Mouse (Mus musculus) induced T-regulatory cell, adult 2 months (primary cell): ENCODE data around the gene Pik3r5.

Source experiments
- DNase-seq: peaks from one replicate; pipeline ENCODE4 v3.0.0-alpha.2; 2012; ENCODE audit warnings: low read depth

Pik3r5 gene

GRCm38 (mm10) chr11:68448356-68448755 is 16.4 kb downstream of the Pik3r5 start:
- DNase-seq: peak; percentile 69

DNA sequence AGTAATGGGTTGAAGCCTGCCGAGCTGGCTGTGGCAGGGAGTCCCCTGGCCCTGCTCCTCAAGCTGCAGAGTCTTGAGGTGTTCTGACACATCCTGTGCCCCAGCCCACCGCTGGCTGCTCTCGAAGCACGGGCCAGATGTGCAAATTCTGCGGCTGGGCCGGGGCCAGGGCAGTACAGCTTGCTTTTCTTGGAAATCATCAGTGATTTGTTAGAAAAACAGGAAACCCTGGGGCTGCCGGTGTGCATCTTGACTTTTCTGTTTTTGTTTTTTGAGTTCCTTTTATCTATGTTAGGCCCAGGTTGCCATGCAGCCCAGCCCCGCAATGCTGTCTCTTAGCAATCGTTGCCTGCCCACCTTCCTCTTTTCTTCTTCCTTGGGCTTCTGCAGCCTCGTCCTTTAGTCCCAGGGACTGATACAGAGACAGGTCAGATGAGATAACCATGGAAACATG is 19.4 kb downstream of the Pik3r5 start:
- DNase-seq: peak; percentile 94

DNA sequence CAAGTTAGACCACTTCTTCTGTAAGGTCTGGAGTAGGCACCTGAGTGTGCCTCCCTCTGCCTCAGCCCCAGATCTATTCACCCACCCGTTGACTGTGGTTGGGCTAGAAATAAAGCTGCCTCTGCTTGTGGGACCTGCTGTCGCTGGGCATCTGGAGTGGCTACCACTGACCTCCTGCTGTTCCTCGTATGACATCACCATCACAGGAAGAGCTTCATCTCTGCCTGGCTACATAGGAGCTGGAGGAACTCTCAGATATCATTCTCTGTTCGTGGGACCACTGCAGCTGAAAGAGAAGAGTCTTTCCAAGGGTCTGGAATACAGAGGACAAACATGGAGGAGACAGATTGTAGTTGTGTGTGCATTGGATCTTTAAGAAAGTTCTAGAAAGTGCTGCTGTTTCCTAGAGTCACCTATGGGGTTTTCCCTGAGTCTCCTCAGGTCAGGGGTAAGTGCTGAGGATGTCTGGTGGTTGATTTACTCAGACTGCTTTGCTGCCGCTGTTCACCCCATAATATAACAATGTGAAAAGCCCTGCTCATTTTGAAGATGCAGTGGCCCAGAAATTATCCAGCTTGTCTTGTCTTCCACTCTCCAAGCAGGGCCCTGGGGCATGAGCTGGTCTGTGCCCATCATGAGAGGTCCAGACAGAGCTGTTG is 20.0 kb downstream of the Pik3r5 start:
- peak; percentile 80 for DNase-seq

DNA sequence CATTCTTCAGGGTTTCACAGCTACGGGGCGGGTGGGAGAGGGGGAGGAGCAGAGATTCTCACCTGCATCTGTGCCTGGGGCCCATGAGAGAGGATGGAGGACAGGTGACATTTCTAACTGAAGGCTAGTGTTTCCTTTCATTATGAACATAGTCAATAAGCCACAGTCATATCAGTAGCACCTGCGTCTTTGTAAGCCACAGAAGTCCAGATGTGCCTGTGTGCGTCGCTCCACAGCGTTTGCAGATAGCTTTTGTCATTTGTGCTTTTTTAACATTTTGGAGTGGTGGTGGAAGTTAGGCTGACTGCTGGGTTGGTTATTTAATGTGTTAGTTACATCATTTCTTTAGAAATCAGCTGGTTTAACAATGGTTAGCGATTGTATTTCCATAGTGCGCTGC is 20.8 kb downstream of the Pik3r5 start:
- DNase-seq: peak; percentile 87

GRCm38 (mm10) chr11:68453301-68453700 is 21.4 kb downstream of the Pik3r5 start:
- peak; percentile 90 for DNase-seq

DNA sequence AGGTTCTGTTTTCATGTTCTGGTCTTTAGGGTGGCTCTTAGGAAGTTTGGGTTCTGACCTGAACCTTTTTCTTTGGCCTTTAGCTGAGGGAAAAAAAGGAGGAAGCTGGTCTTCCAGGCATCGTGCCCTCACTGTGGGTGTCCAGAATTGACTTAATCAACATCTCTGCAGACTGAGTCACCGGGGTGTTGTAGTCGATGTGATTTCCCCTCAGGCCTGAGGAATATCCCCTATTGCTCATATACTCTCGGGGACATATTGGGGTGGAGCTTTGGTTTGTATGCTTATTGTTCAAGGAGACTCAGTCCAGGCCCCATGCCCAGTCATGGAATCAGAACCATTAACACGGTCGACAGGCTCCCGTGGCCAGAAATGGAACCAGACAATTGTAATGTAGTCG is 26.2 kb downstream of the Pik3r5 start:
- DNase-seq: no peak

DNA sequence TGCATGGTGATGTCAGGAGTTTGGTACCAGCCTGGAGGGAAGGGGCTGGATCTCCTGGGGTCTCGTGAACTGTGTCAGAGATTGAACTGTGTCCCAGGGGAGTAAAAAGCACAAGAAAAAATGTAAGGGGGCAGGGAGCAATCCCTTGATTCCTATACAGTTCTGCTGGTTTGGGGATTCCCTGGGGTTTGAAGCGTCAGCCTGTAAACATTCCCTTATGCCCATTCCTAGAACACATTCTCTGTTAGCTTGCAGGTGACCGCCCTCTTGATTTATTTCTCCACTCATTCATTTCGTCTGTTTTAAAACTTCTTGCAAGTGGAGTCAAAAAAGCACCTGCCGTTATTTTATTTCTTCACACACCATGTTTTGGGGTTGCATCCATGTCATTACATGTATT is 27.1 kb downstream of the Pik3r5 start:
- DNase-seq: no peak

GRCm38 (mm10) chr11:68459486-68459885 is 27.6 kb downstream of the Pik3r5 start:
- no peak for DNase-seq

DNA sequence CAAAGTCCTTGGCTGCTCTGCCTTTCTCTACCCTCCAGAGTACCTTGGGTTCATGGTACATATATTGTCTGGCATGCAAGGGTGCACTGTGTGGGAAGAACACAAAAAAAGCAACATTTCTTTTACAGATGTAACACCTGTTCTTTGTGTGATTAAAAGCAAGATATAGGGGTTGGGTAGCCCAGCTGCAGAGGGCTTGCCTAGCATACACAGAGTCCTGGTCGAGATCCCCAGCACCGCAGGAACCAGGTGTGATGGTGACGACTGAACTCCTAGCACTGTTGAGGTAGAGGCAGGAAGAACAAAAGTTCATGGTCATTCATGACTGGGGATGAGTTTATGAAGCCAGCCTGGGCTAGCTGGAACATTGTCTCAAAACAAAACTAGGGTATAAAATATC is 30.8 kb downstream of the Pik3r5 start:
- DNase-seq: no peak

GRCm38 (mm10) chr11:68464260-68464659 is 32.3 kb downstream of the Pik3r5 start:
- DNase-seq: peak; percentile 49

DNA sequence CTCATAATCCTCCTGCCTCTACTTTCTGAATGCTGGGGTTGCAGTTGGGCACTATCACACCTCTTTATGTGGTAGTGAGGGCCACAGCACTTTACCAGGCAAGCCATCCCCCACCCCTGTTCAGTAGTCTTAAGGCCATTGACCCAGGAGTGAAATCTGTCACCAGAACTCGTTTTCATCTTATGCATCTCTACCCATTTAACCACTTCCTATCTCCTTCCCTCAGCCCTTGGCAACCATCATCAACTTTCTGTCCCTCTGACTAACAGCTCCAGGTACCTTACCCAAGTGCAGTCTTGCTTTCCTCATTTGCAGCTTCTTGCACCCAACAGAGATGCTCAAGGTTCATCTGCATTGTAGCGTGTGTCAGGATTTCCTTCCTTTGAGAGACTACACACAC is 33.2 kb downstream of the Pik3r5 start:
- DNase-seq: peak; percentile 51

- no peak for DNase-seq
Observed at GRCm38 (mm10) chr11:68467441-68467840, 35.5 kb downstream of the Pik3r5 start.

DNA sequence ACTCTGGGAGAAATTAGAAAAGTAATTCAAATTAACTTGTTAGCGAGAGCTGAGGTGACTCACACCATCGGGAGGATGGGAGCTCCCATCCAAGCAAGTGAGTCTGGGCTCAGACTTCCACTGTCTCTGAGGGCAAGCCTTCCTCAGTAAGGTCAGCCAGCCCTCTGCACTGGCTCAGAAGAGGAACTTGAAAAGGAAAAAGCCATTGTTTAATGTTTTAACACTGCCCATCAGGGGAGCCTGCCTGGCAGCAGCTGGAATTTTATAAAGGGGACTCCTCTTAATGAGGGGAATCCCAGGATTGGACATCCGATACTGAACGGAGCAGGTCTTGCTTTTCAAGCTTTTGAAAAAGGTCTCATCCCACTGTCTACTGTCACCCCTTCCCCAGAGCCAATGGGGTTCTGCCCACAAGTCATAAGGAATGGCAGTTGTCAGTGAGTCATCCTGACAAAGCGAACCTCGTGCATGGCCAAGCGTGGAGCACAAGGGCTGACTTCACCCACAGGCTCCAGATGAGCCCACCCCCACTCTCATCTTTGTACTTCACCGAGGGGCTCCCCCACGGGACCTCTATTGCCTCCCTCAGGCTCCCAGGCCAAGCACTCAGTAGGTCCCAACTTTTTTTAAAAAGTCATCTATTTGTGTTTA is 36.2 kb downstream of the Pik3r5 start:
- DNase-seq: no peak

DNA sequence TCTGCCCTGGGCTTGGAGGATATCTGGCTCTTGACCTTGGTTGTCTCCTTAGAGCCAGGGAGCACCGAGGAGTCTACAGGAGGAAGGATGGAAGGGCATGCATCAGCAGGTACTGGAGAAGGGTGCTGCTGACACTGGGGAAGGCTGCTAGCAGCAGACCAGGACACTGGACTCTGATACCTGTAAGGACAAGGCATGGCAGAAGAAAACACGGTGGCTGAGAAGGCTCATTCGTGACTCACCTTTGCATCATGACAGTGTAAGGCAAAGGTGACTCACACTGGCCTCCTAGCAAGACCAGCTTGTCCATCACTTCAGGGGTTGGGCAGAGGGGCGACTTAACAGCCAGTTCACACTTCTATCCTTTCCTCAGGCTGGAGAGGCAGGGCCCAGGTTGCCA is 37.0 kb downstream of the Pik3r5 start:
- DNase-seq: no peak

GRCm38 (mm10) chr11:68472162-68472849 is 40.4 kb downstream of the Pik3r5 start:
- no peak for DNase-seq

GRCm38 (mm10) chr11:68474600-68474999 is 42.7 kb downstream of the Pik3r5 start:
- DNase-seq: no peak

GRCm38 (mm10) chr11:68475676-68476075 is 43.8 kb downstream of the Pik3r5 start:
- no peak for DNase-seq

GRCm38 (mm10) chr11:68477661-68478060 is 45.7 kb downstream of the Pik3r5 start:
- DNase-seq: no peak

GRCm38 (mm10) chr11:68478574-68478981 is 46.7 kb downstream of the Pik3r5 start:
- no peak for DNase-seq

DNA sequence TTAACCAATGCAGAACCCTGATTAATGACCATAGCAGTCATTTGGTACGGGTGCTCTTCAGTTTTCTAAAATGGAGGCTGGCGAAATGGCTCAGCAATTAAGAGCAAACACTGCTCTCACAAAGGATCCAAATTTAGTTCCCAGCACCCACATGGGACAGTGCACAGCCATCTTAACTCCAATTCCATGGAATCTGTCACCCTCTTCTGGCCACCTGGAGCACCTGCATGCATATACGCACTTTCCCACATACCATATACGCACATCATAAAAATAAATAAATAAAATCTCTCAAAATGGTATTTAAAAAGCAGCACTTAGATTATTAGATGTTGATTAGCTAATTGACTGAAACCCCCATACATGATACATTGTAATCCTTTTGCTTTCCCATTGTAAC is 48.7 kb downstream of the Pik3r5 start:
- DNase-seq: no peak

GRCm38 (mm10) chr11:68482001-68482400 is 50.1 kb downstream of the Pik3r5 start:
- DNase-seq: no peak

DNA sequence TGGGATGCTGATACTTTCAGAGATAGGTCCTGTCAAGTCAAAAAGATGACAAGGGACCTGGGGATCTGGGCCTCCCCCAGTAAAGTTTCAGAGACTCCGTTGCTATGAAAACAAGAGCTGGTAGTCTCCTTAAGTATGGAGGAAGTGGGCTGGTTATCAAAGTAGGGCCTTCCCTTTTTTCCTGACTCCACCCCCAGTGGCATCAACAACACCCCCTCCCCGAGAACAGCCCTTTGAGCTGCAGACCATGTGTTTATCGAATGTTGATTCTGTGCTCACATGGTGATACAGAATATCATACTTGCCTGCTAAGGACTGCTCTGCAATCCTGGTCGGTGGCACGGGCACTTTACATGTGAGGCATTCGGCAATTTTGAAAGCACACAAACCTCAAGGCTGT is 51.3 kb downstream of the Pik3r5 start:
- DNase-seq: peak; percentile 31

DNA sequence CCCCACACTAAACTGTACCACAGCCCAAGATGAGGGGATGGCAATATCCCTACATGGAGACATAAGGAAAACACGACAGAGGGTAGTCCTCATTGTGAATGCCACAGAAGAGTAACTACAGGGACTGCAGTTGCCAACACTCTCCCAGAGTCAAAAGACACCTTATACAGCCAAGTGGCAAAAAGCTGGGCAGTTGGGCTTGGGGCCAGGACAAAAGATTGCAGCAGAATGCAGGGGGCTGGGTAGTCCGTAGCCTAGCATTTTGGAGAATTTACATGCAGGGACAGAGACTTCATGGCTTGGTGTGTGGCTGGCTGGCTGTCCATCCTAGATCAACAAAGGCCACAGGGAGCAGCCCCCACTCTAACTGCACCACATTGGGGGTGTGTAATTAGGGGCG is 52.5 kb downstream of the Pik3r5 start:
- DNase-seq: no peak
